ENCODE assay signal across 16 mouse cellular contexts in the genomic region with DNA sequence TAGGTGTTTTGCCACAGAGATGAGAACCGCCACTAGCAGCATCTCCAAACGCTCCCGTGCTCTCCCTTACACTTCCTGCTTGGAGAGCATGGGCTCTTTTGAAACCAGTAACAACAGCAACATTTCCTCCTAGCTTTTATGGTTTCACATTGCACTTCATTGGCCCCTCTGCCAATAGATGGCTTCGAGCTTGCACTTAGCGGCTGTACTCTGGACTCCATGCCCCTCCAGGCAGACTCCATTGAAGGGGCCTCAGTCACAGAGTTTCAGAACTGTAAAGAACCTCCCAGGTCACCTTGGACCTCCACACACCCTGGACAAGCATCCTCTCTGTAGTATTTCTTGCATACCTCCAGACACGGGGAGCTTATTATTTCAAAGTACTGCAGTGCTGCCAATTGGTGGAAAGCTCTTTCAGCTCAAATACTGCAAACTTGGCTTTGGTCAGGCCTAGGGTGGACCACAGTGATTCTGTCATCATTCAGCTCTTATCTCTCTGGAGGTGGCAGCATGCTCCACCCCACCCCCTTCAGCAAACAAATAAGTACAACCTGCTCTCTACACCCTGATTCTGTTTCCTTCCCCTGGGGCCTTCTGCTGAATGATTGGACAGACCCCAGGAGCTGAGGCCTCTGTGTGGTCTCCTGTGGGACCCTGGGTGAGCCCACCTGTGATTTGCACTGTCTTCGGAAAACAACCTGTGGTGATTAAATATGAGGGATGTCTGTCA. TPM values are rescaled to one million over a fixed set of nuclear protein-coding genes. Genes with fewer than 3 reads are reported as not detected.
DNase-seq lines count a peak whose midpoint lies in the region; ATAC-seq lines count a peak whose summit lies in the region.
"Had no signal": no experiment of that assay in that cellular context is flagged by ENCODE, and none has a peak within 500 bp of the region (broad histone marks: within the 10 kb centered on the region; RNA-seq: fewer than 3 reads in every experiment).

No protein-coding gene starts in this region.

- H3K4me2 ChIP-seq in liver, embryonic 12.5 days = no peak overlapping the region
- H3K4me2 ChIP-seq in heart, embryonic 13.5 days = peak overlapping the region; percentile 22
- H3K4me2 ChIP-seq: forebrain, embryonic 15.5 days had no signal

- intact Hi-C loops in left cerebral cortex, postnatal 4 days (cut with DNase I) = no loop called here

- WGBS in liver, embryonic 12.5 days (ENCODE audit: insufficient replicate concordance) = 54% methylated on average over 7 of the region's 7 CpGs
- 61% methylated on average over 7 of the region's 7 CpGs for WGBS in heart, embryonic 13.5 days

- H3K9ac ChIP-seq in liver, embryonic 12.5 days = no peak overlapping the region
- peak overlapping the region; percentile 72 for H3K9ac ChIP-seq in heart, embryonic 13.5 days
- H3K9ac ChIP-seq: forebrain, embryonic 15.5 days had no signal

- no peak overlapping the region for H3K27ac ChIP-seq in liver, embryonic 12.5 days
- peak overlapping the region; percentile 98 for H3K27ac ChIP-seq in heart, embryonic 13.5 days (replicated peaks)
- H3K27ac ChIP-seq: forebrain, embryonic 15.5 days; hindbrain, embryonic 10.5 days had no signal

- no peaks in the 10 kb centered on the region for H3K36me3 ChIP-seq in liver, embryonic 12.5 days
- no peaks in the 10 kb centered on the region for H3K36me3 ChIP-seq in heart, embryonic 13.5 days
- H3K36me3 ChIP-seq: forebrain, embryonic 15.5 days; hindbrain, embryonic 10.5 days had no signal

- no peak for DNase-seq in liver
- DNase-seq in heart, postnatal 4 days = peak; percentile 36
- no peak for DNase-seq in cerebellum, adult 9-11 months
- DNase-seq in thymus, adult 18-20 months = no peak
- no peak for DNase-seq in left cerebral cortex, postnatal 4 days
- DNase-seq: adrenal gland, postnatal 25 days; cerebellum, postnatal 36 days; kidney, adult 11 months; kidney, postnatal 36 days; right cerebral cortex, postnatal 14 days; thymus, postnatal 25 days had no signal

- ATAC-seq in liver, embryonic 12.5 days = 0 out of 2 replicates have a peak, but pooled peaks have one; percentile 47
- ATAC-seq in heart, embryonic 13.5 days (ENCODE audit: extremely low read depth, insufficient number of reproducible peaks, low FRiP score, low TSS enrichment) = no peak
- peak; percentile 42; the same call in 1 of the 2 replicates for ATAC-seq in megakaryocyte progenitor cell, adult 5-6 weeks (replicated peaks; ENCODE audit: poor library complexity)
- ATAC-seq: forebrain, embryonic 15.5 days had no signal

- peaks cover 14% of the 10 kb centered on the region; the same call in 1 of the 2 replicates for H3K27me3 ChIP-seq in liver, embryonic 12.5 days (replicated peaks)
- H3K27me3 ChIP-seq in heart, embryonic 13.5 days (replicated peaks) = no peaks in the 10 kb centered on the region
- H3K27me3 ChIP-seq: forebrain, embryonic 15.5 days had no signal

- peaks cover 16% of the 10 kb centered on the region for H3K4me1 ChIP-seq in liver, embryonic 12.5 days
- H3K4me1 ChIP-seq in heart, embryonic 13.5 days = peaks cover 49% of the 10 kb centered on the region
- H3K4me1 ChIP-seq: forebrain, embryonic 15.5 days had no signal

- H3K4me3 ChIP-seq in liver, embryonic 12.5 days = no peak overlapping the region
- no peak overlapping the region for H3K4me3 ChIP-seq in heart, embryonic 13.5 days
- H3K4me3 ChIP-seq: forebrain, embryonic 15.5 days; hindbrain, embryonic 10.5 days had no signal

- H3K9me3 ChIP-seq in liver, embryonic 12.5 days (replicated peaks) = no peaks in the 10 kb centered on the region
- H3K9me3 ChIP-seq in heart, embryonic 13.5 days = no peaks in the 10 kb centered on the region
- H3K9me3 ChIP-seq: forebrain, embryonic 15.5 days; hindbrain, embryonic 10.5 days had no signal

RNA-seq across cellular contexts. Expression of a gene that starts 7.6 kb away (rescaled TPM):
- 46.8 and 48.4 TPM in 2 replicates for polyA plus RNA-seq in liver, embryonic 12.5 days (2016; fragmentation: Nextera tagmentation; extraction: Ambion mirVana)
- 93.7 and 99.8 TPM in 2 replicates for polyA plus RNA-seq in heart, embryonic 13.5 days (2015; fragmentation: Nextera tagmentation; extraction: Ambion mirVana)
- 100 to 1,000 TPM; 188 to 208 TPM for total RNA-seq in heart, postnatal 4 days (2021)
- total RNA-seq in megakaryocyte progenitor cell, adult 5-6 weeks (2015) = 87.8 and 114 TPM in 2 replicates
- total RNA-seq in megakaryocyte progenitor cell, adult 5-6 weeks (2017) = 20.4 and 31.9 TPM in 2 replicates
- total RNA-seq in left cerebral cortex, postnatal 4 days (2021) = 10 to 100 TPM; 19.9 to 20.8 TPM
